Mouse (Mus musculus): ENCODE data around the gene Susd6. TPM values are rescaled to one million over a fixed set of nuclear protein-coding genes. Genes with fewer than 3 reads are reported as not detected.
"Not testable (repeated sequence)": the region's sequence is repeated elsewhere in the genome, so short reads cannot be mapped to it uniquely, and the experiment has no call there.

Gene Susd6
- polyA plus RNA-seq, 1 experiment from 2014 or later: 19.7 TPM

DNA sequence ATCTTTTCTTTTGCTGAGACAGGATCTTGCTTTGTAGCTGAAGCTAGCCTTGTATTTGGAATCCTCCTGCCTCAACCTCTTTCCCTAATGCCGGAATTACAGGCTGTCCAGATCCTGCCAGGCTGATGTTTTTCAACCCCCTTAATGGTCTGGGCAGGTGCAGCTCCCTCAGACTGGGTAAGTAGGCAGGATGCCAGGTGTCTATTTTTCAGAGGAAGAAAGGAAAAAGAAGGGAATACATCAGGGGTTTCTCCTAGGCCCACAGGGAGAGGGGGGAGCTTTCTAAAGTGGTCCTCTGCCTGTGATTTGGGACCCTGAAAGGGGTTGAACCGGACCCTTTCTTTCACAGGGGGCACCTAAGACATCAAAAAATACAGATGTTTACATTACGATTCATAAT lies 2.1 kb upstream of the Susd6 start:
- 74% methylated on average over 3 of the region's 3 CpGs for WGBS
- Histone ChIP-seq H3K27me3 (no peaks in the 10 kb centered on the region), H3K9me3 (no peaks in the 10 kb centered on the region), H3K4me3 (no peak overlapping the region), H3K36me3 (no peaks in the 10 kb centered on the region), H3K27ac (no peak overlapping the region), H3K4me1 (peaks cover 21% of the 10 kb centered on the region), H3K4me2 (no peak overlapping the region), H3K9ac (no peak overlapping the region)
- no peak for ATAC-seq (ENCODE audit: insufficient number of reproducible peaks, low FRiP score, low TSS enrichment, low read depth)

DNA sequence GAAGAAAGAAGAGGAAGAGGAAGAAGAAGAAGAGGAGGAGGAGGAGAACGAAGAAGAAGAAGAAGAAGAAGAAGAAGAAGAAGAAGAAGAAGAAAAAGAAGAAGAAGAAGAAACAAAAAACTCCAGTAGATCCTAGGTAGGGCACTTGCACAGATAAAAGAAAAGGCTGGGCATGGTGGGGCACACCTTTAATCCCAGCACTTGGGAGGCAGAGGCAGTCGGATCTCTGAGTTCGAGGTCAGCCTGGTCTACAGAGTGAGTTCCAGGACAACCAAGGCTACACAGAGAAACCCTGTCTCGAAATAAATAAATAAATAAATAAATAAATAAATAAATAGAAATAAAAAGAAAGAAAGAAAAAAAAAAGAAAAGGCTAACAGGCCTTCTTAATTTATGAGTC lies 1.0 kb upstream of the Susd6 start:
- 80% methylated on average over 4 of the region's 4 CpGs for WGBS

DNA sequence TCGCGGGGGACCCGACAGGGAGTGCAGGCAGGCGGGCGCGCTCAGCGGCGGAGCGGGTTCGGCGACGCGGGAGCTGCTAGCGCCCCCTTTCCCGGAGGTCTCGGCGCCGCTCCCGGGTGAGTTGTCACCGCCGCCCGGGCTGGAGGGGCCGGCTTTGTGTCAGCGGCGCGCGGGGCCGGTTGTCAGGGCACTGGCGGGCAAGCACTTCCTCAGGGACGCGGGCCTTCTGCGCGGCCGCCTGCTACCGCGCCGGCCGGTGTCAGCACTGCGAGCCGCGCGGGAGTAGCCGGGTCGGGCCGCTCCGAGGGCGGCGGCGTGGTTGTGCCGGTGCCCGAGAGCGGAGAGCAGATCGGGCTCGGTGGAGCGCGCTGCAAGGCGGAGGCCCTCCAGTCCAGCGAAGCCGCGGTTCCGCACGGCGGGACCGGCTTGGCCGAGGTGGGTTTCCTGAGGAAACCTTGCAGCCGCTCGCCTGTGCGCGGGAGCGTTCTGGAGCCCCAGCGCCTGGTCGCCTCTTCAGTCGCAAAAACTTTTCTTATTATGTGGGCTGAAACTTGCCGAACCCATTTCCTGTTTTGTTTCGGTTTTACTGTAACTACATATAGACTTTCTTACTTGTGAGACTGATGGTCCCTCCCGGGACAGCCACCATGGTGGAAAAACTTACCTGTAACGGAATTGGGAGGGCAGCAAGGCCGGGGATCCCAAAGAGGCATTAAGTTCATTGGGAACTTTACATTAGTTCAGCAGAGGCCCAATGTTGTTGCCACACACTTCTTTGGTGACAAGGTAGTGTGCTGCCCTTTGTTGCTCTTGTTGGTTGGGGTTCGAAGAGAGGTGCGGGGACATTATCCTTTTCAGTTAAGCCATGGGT lies 625 bp downstream of the Susd6 start:
- Histone ChIP-seq H3K36me3 (no peaks in the 10 kb centered on the region), H3K4me3 (peak overlapping the region; percentile 96), H3K27ac (peak overlapping the region; percentile 98), H3K4me1 (peaks cover 21% of the 10 kb centered on the region), H3K9ac (peak overlapping the region; percentile 87), H3K27me3 (no peaks in the 10 kb centered on the region), H3K4me2 (peak overlapping the region; percentile 56), H3K9me3 (no peaks in the 10 kb centered on the region)
- peak; percentile 57; the same call in 1 of the 2 replicates for ATAC-seq (ENCODE audit: insufficient number of reproducible peaks, low FRiP score, low TSS enrichment, low read depth)
- WGBS: under 1% methylated on average over 65 of the region's 80 CpGs

More for the DNA sequence above, 1.0 kb upstream of the Susd6 start:
- not testable (repeated sequence) for H3K27ac ChIP-seq; H3K27me3 ChIP-seq; ATAC-seq (ENCODE audit: insufficient number of reproducible peaks, low FRiP score, low TSS enrichment, low read depth); H3K4me2 ChIP-seq; H3K9ac ChIP-seq; H3K4me3 ChIP-seq; H3K9me3 ChIP-seq; H3K36me3 ChIP-seq
- peaks cover 21% of the 10 kb centered on the region for H3K4me1 ChIP-seq

DNA sequence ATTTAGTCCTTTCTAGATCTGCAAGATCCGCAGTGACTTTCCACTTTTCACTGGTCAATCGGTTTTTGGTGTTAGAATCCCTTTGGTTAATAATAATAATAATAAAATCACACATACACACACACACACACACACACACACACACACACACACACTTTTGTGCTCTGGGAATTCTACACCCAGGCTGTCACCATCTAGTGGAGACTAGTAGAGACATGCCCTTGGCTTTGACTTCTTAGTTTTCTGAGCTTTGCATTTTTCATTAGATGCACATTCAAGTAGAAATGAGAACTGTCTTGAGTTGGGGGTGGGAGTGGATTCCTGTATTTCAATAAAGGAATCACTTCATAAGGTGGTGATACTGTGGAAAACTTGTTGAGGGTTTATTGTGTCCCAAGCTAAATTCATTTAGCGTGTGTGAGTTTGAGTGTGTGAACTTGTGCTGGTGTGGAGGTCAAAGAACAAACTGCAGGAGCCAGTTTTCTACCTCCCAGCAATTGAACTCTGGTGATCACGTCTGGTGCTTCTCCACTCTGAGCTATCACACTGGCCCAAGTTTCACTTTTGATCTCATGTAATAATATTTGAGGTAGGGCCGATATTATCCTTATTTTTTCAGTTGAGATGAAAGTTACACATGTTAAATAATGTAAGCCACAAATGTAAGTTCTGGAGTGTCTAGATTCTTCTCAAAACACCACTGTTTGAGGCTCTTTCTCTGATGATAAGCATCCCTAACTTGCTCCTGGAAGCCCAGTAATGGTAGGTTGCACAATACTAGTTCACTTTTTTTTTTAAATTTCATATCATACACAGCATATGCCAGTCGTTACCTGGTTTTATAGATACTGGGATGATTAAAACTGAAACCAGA lies 1.5 kb downstream of the Susd6 start:
- Histone ChIP-seq H3K4me3 (peak overlapping the region; percentile 96), H3K9ac (peak overlapping the region; percentile 87), H3K27ac (peak overlapping the region; percentile 98; the same call in 1 of the 2 replicates), H3K4me1 (peaks cover 21% of the 10 kb centered on the region), H3K27me3 (no peaks in the 10 kb centered on the region), H3K36me3 (no peaks in the 10 kb centered on the region), H3K4me2 (peak overlapping the region; percentile 56), H3K9me3 (no peaks in the 10 kb centered on the region)
- ATAC-seq (ENCODE audit: insufficient number of reproducible peaks, low FRiP score, low TSS enrichment, low read depth): no peak
- WGBS: 26% methylated on average over 6 of the region's 6 CpGs

DNA sequence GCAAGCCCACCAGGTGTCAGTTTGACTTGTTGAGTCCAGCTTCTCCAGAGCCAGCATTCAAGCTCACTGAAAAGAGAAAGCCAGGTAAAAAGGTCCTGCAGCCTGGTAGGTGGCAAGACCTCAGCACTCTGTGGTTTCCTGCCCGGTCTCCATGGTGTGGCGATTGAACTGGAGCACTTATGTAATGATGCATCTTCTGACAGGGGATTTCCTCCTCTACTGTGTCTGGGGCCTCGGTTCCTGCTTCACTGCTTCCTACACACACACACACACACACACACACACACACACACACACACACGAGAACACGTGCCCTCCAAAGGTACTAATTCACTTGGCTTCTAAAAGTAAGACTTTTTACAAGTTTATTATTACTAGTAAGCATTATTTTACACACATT lies 2.6 kb downstream of the Susd6 start:
- no peaks in the 10 kb centered on the region for H3K9me3 ChIP-seq
- no peak for ATAC-seq (ENCODE audit: insufficient number of reproducible peaks, low FRiP score, low TSS enrichment, low read depth)
- no peaks in the 10 kb centered on the region for H3K36me3 ChIP-seq
- H3K27me3 ChIP-seq: no peaks in the 10 kb centered on the region
- no peak overlapping the region for H3K4me3 ChIP-seq
- no peak overlapping the region for H3K9ac ChIP-seq
- 61% methylated on average over 5 of the region's 5 CpGs for WGBS
- H3K4me1 ChIP-seq: peaks cover 21% of the 10 kb centered on the region
- no peak overlapping the region for H3K4me2 ChIP-seq
- H3K27ac ChIP-seq: no peak overlapping the region

DNA sequence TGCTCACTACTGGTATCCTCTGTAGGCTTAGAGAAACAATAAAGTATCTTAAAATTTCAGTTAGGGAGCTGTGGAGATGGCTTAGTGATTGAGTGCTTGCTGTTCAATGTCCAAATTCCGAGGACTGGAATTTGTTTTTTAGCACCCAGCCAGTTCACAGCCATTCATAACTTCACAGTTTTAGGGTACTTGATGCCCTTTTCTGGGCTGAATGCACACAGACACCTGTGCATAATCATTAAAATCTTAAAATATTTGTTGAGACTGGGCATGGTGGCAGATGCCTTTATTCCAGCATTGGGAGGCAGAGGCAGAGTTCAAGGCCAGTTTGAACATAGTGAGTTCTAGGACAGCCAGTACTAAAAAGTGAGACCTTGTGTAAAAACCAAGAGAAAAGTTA lies 3.2 kb downstream of the Susd6 start:
- no peaks in the 10 kb centered on the region for H3K36me3 ChIP-seq
- H3K9me3 ChIP-seq: no peaks in the 10 kb centered on the region
- no peak overlapping the region for H3K27ac ChIP-seq
- no peak overlapping the region for H3K9ac ChIP-seq
- 80% methylated on average over 1 of the region's 1 CpGs for WGBS
- no peaks in the 10 kb centered on the region for H3K27me3 ChIP-seq
- ATAC-seq (ENCODE audit: insufficient number of reproducible peaks, low FRiP score, low TSS enrichment, low read depth): no peak
- H3K4me2 ChIP-seq: no peak overlapping the region
- no peak overlapping the region for H3K4me3 ChIP-seq
- H3K4me1 ChIP-seq: peaks cover 21% of the 10 kb centered on the region

DNA sequence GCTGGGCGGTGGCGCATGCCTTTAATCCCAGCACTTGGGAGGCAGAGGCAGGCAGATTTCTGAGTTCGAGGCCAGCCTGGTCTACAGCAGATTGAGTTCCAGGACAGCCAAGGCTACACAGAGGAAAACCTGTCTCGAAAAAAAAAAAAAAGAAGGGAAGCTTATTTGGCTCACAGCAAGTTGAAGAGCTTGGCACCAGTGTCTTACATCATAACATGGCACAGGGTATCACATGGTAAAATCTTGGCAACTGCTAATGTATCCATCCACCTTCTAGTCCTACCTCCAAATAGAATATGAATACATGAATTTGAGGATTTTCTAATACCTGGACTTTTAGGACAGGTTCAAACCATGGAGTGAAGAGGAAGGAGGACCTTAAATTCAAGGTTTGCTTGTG lies 4.2 kb downstream of the Susd6 start:
- Histone ChIP-seq H3K9ac (no peak overlapping the region), H3K4me3 (no peak overlapping the region), H3K27ac (no peak overlapping the region), H3K36me3 (no peaks in the 10 kb centered on the region), H3K4me2 (no peak overlapping the region), H3K27me3 (no peaks in the 10 kb centered on the region), H3K4me1 (peaks cover 21% of the 10 kb centered on the region), H3K9me3 (no peaks in the 10 kb centered on the region)
- ATAC-seq (ENCODE audit: insufficient number of reproducible peaks, low FRiP score, low TSS enrichment, low read depth): no peak
- 90% methylated on average over 4 of the region's 4 CpGs for WGBS

DNA sequence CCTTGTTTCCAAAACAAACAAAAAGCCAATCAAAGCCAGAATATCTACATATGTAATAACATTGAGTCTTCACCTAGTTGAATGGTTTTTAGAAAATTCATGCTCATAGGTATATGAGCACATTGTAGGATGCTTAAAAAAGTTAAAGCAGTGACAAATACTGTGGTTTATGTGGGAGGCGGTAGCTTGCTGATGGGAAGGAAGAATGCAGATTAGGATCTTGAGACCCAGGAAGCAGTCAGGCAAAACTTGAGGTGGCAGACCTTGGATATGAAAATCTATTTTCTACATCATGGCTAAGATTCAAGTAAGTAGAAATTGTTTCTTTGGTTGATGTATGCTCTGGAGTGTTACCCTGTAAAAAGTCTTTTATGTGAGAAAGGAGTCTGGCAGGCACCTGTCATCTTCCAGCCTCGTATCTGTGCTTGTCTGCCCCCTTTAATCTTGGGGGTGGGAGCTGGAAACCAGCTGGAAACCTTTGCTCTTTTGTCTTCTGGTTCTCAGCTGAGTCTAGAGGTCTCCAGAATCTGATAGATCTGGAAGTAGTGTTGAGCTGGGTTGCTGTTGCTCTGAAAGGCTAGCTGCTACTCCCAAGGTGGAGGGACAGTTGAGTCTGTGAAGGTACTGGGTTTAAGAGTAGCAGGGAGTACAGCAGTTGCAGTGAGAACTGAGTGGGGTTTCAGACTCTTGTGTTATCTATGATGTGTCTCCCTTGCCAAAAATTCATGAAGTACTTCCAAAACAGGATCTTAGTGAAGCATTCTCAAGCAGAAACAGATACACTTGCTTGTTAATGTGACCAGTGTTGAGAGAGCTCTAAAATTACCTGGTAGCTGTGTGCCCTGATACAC lies 4.8 kb downstream of the Susd6 start:
- ATAC-seq (ENCODE audit: insufficient number of reproducible peaks, low FRiP score, low TSS enrichment, low read depth): no peak
- no peak overlapping the region for H3K9ac ChIP-seq
- no peak overlapping the region for H3K4me2 ChIP-seq
- H3K27me3 ChIP-seq: no peaks in the 10 kb centered on the region
- H3K36me3 ChIP-seq: no peaks in the 10 kb centered on the region
- no peaks in the 10 kb centered on the region for H3K9me3 ChIP-seq
- 54% methylated on average over 2 of the region's 2 CpGs for WGBS
- H3K27ac ChIP-seq: no peak overlapping the region
- H3K4me1 ChIP-seq: peaks cover 17% of the 10 kb centered on the region
- H3K4me3 ChIP-seq: no peak overlapping the region

DNA sequence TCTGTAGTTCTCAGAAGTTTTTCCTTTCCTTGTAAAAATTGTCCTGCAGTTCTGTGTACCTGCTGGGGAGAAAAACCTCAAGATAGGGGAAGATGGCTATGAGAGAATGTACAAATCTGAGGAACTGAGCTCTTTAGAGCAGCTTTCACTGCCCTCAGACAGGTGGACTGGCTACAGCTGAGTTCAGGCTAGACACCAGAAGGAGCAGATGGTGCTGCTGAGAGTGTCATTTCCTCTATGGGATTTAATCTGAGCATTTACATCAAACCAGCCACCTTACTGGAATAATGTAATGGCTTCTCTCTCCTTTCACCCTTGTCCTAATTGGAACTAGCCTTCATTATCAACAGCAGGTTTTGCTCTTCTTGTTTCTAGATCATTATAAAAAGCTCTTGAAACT lies 8.0 kb downstream of the Susd6 start:
- Histone ChIP-seq H3K4me3 (no peak overlapping the region), H3K27me3 (no peaks in the 10 kb centered on the region), H3K4me1 (no peaks in the 10 kb centered on the region), H3K9me3 (no peaks in the 10 kb centered on the region), H3K36me3 (no peaks in the 10 kb centered on the region), H3K9ac (no peak overlapping the region), H3K27ac (no peak overlapping the region), H3K4me2 (no peak overlapping the region)
- no peak for ATAC-seq (ENCODE audit: insufficient number of reproducible peaks, low FRiP score, low TSS enrichment, low read depth)

DNA sequence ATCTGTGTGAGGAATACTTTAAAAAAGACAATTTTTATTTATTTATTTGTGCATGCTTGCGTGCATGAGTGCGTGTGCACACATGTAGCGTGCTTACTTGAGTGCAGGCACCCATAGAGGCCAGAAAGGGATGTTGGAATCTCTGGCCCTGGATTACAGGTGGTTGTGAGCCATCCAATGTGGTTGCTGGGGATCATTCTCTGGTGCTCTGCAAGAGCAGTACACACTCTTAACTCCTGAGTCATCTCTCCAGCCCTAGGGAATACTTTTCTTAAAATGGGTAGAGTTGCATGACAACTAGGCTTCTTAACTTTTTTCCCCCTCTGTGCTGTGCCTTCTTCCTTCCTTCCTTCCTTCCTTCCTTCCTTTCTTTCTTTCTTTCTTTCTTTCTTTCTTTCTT lies 9.8 kb downstream of the Susd6 start:
- no peak overlapping the region for H3K9ac ChIP-seq
- H3K4me2 ChIP-seq: no peak overlapping the region
- no peaks in the 10 kb centered on the region for H3K36me3 ChIP-seq
- no peaks in the 10 kb centered on the region for H3K27me3 ChIP-seq
- no peak overlapping the region for H3K4me3 ChIP-seq
- WGBS: 97% methylated on average over 3 of the region's 3 CpGs
- no peak overlapping the region for H3K27ac ChIP-seq
- ATAC-seq (ENCODE audit: insufficient number of reproducible peaks, low FRiP score, low TSS enrichment, low read depth): no peak
- H3K9me3 ChIP-seq: no peaks in the 10 kb centered on the region
- H3K4me1 ChIP-seq: peaks cover 7% of the 10 kb centered on the region

DNA sequence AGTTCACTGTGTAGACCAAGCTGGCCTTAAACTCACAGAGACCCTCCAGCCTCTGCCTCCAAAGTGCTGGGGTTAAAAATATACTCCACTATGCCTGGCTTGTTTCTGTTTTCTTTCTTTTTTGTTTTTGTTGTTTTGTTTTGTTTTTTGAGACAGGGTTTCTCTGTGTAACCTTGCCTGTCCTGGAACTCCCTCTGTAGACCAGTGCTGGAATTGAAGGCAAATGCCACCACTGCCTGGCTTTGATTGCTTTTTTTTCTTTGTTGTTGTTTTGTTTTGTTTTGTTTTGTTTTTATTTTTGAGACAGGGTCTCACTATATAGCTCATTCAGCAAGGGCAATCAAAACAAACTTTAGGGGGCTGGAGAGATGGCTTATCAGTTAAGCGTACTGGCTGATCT lies 11.1 kb downstream of the Susd6 start:
- Histone ChIP-seq H3K4me3 (no peak overlapping the region), H3K9me3 (no peaks in the 10 kb centered on the region), H3K27ac (no peak overlapping the region), H3K36me3 (no peaks in the 10 kb centered on the region), H3K9ac (no peak overlapping the region), H3K27me3 (no peaks in the 10 kb centered on the region), H3K4me1 (peaks cover 7% of the 10 kb centered on the region), H3K4me2 (no peak overlapping the region)
- 98% methylated on average over 1 of the region's 1 CpGs for WGBS
- ATAC-seq (ENCODE audit: insufficient number of reproducible peaks, low FRiP score, low TSS enrichment, low read depth): no peak
